Mouse (Mus musculus) thymus, adult 2 months (tissue): ENCODE results near the gene Zfp689.

Experiments used
- CTCF ChIP-seq: fragments of 200-500 bp; IDR thresholded peaks from 2 replicates; pipeline ENCODE4 v1.5.1; 2012; ENCODE audit warnings: mild to moderate bottlenecking, control low read depth, low read length, moderate library complexity, borderline replicate concordance; ENCODE audit not compliant: control insufficient read depth, poor library complexity, insufficient read depth; ENCODE audit errors: extremely low read depth
- POLR2A ChIP-seq: fragments of 200-500 bp; IDR thresholded peaks from 2 replicates; pipeline ENCODE4 v1.6.1; 2012; ENCODE audit warnings: mild to moderate bottlenecking, low read length, control low read depth, moderate library complexity; ENCODE audit not compliant: control insufficient read depth, poor library complexity, insufficient read depth; ENCODE audit errors: extremely low read depth

GRCm38 (mm10) chr7:127435206-127435605, 13.8 kb downstream of the Zfp689 start:
- TF ChIP-seq CTCF (no peak), POLR2A (no peak)
